Mouse (Mus musculus) gastrocnemius, postnatal 10 days (tissue): Measurements from ENCODE around the gene Baz1a. TPM values are rescaled to one million over a fixed set of nuclear protein-coding genes. Genes with fewer than 3 reads are reported as not detected.
"Not testable (repeated sequence)": the region's sequence is repeated elsewhere in the genome, so short reads cannot be mapped to it uniquely, and the experiment has no call there.

Experiments
- DNase-seq: peaks from one replicate; pipeline ENCODE4 v3.0.0; 2021; ENCODE audit warnings: mixed read lengths
- total RNA-seq, 2 experiments: library from RNA; stranded (reverse); gene quantifications; 2 replicates each; pipeline ENCODE4 v1.2.3; 2021

The Baz1a gene
- total RNA-seq, 2 experiments from 2014 or later = 5.8 to 9.0 TPM

- no peak for DNase-seq
Measured at GRCm38 (mm10) chr12:54980939-54981338, 33.2 kb downstream of the Baz1a start.

- DNase-seq = no peak
Measured at GRCm38 (mm10) chr12:54980532-54980931, 33.6 kb downstream of the Baz1a start.

GRCm38 (mm10) chr12:54969033-54969432, 45.1 kb downstream of the Baz1a start:
- DNase-seq = no peak

GRCm38 (mm10) chr12:54965532-54966160, 48.5 kb downstream of the Baz1a start:
- DNase-seq = no peak

GRCm38 (mm10) chr12:54959569-54959968, 54.6 kb downstream of the Baz1a start:
- no peak for DNase-seq

GRCm38 (mm10) chr12:54956974-54957373, 57.2 kb downstream of the Baz1a start:
- no peak for DNase-seq

GRCm38 (mm10) chr12:54956457-54956856, 57.7 kb downstream of the Baz1a start:
- DNase-seq = no peak

- no peak for DNase-seq
Measured at GRCm38 (mm10) chr12:54946116-54946515, 68.0 kb downstream of the Baz1a start.

GRCm38 (mm10) chr12:54942586-54943157, 71.5 kb downstream of the Baz1a start:
- DNase-seq = not testable (repeated sequence)

- DNase-seq = not testable (repeated sequence)
Measured at GRCm38 (mm10) chr12:54937581-54938343, 76.4 kb downstream of the Baz1a start.

GRCm38 (mm10) chr12:54910387-54910786, 103.8 kb downstream of the Baz1a start:
- no peak for DNase-seq

- not testable (repeated sequence) for DNase-seq
Measured at GRCm38 (mm10) chr12:54892559-54892958, 121.6 kb downstream of the Baz1a start.

GRCm38 (mm10) chr12:54890426-54890825, 123.7 kb downstream of the Baz1a start:
- no peak for DNase-seq

GRCm38 (mm10) chr12:54887580-54888127, 126.5 kb downstream of the Baz1a start:
- no peak for DNase-seq

GRCm38 (mm10) chr12:54879630-54880029, 134.5 kb downstream of the Baz1a start:
- DNase-seq = peak; percentile 62

- no peak for DNase-seq
Measured at GRCm38 (mm10) chr12:54879211-54879610, 134.9 kb downstream of the Baz1a start.

- no peak for DNase-seq
Measured at GRCm38 (mm10) chr12:54877875-54878274, 136.3 kb downstream of the Baz1a start.

- DNase-seq = no peak
Measured at GRCm38 (mm10) chr12:54876879-54877278, 137.3 kb downstream of the Baz1a start.

- peak; percentile 38 for DNase-seq
Measured at GRCm38 (mm10) chr12:54874711-54875110, 139.4 kb downstream of the Baz1a start.

- DNase-seq = peak; percentile 87
Measured at GRCm38 (mm10) chr12:54862606-54863535, 151.3 kb downstream of the Baz1a start, which contains the start of gene Cfl2. Gene Cfl2, minus strand, starts transcription at chr12:54862877.

- peak; percentile 66 for DNase-seq
Measured at GRCm38 (mm10) chr12:54861991-54862605, 152.1 kb downstream of the Baz1a start.
